Mouse (Mus musculus) natural killer cell, adult 2 months (primary cell): ENCODE data around the gene Gm11758.
"Not testable (repeated sequence)": the region's sequence is repeated elsewhere in the genome, so short reads cannot be mapped to it uniquely, and the experiment has no call there.

Experiments used
- DNase-seq, 2 experiments: peaks; one replicate each; pipeline ENCODE4 v3.0.0; 2022; ENCODE audit warnings: low spot score in 2 of 2

Gm11758 gene

GRCm38 (mm10) chr4:73876166-73876565 is at the start of gene Gm11758:
Gene Gm11758 (minus strand): TSS chr4:73876266.
- not testable (repeated sequence) for DNase-seq

GRCm38 (mm10) chr4:73920660-73921059 is 44.6 kb upstream of the Gm11758 start, which contains the start of gene Gm11756:
Gene Gm11756 (minus strand): TSS chr4:73920760.
- DNase-seq: not testable (repeated sequence)

GRCm38 (mm10) chr4:73905853-73906252 is 29.8 kb upstream of the Gm11758 start, which contains the start of gene Gm13871:
Gene Gm13871 (minus strand): TSS chr4:73905953.
- DNase-seq: not testable (repeated sequence)

GRCm38 (mm10) chr4:73891012-73891411 is 14.9 kb upstream of the Gm11758 start, which contains the start of gene Gm11757:
Gene Gm11757 (minus strand): TSS chr4:73891112.
- not testable (repeated sequence) for DNase-seq

GRCm38 (mm10) chr4:73826587-73826986 is 49.5 kb downstream of the Gm11758 start:
- no peak for DNase-seq
